Mouse (Mus musculus) stomach, embryonic 14.5 days (tissue): ENCODE measurements around the gene Man2b1. TPM values are rescaled to one million over a fixed set of nuclear protein-coding genes. Genes with fewer than 3 reads are reported as not detected.
"Not testable (repeated sequence)": the region's sequence is repeated elsewhere in the genome, so short reads cannot be mapped to it uniquely, and the experiment has no call there.

Experiments
- ATAC-seq: fragments of 200-750 bp; cut with Nextera tagmentation; 2 replicates; pipeline ENCODE4 v1.8.0; 2017; ENCODE audit warnings: low read depth, moderate TSS enrichment; ENCODE audit not compliant: insufficient number of reproducible peaks, insufficient read depth, low FRiP score
- H3K27ac ChIP-seq: fragments of 300-500 bp; sonication (generic); 2 replicates; pipeline ENCODE4 v1.5.1; 2014; ENCODE audit warnings: mild to moderate bottlenecking, low read length, moderate library complexity, mixed read lengths
- H3K27me3 ChIP-seq: fragments of 300-500 bp; sonication (generic); 2 replicates; pipeline ENCODE4 v1.6.1; 2014; ENCODE audit warnings: low read length, control low read depth, mixed read lengths; ENCODE audit not compliant: control insufficient read depth, insufficient read depth
- H3K36me3 ChIP-seq: fragments of 300-500 bp; sonication (generic); 2 replicates; pipeline ENCODE4 v1.6.1; 2014; ENCODE audit warnings: mild to moderate bottlenecking, control low read depth, low read length, moderate library complexity, mixed read lengths; ENCODE audit not compliant: control insufficient read depth, insufficient read depth
- H3K4me1 ChIP-seq: fragments of 300-500 bp; sonication (generic); 2 replicates; pipeline ENCODE4 v1.6.1; 2014; ENCODE audit warnings: low read length, control low read depth, mixed read lengths; ENCODE audit not compliant: control insufficient read depth, insufficient read depth
- H3K4me2 ChIP-seq: fragments of 300-500 bp; sonication (generic); replicated peaks from 2 replicates; pipeline ENCODE4 v1.6.1; 2014; ENCODE audit warnings: low read depth, low read length, control low read depth
- H3K4me3 ChIP-seq: fragments of 300-500 bp; sonication (generic); 2 replicates; pipeline ENCODE4 v1.5.1; 2014; ENCODE audit warnings: low read depth, low read length, control low read depth
- H3K9ac ChIP-seq: fragments of 300-500 bp; sonication (generic); replicated peaks from 2 replicates; pipeline ENCODE4 v1.6.1; 2014; ENCODE audit warnings: low read depth, mild to moderate bottlenecking, control low read depth, low read length, moderate library complexity, mixed read lengths
- H3K9me3 ChIP-seq: fragments of 300-500 bp; sonication (generic); 2 replicates; pipeline ENCODE4 v1.6.1; 2016; ENCODE audit warnings: low read depth, low read length, control low read depth; ENCODE audit not compliant: control insufficient read depth
- WGBS: fragments of 180-500 bp; shearing (Covaris S2); extraction: QIAGEN DNeasy Blood & Tissue Kit; methylation state at CpG from one replicate; pipeline ENCODE4 v1.1.7; 2014; 5-methylcytosine and 5-hydroxymethylcytosine counted together
- polyA plus RNA-seq: library from polyadenylated mRNA; unstranded; fragments of >200 nt; fragmentation: Nextera tagmentation; extraction: Ambion mirVana; gene quantifications from 2 replicates; pipeline ENCODE4 v1.2.1, GENCODE M21; 2014

The Man2b1 gene
- polyA plus RNA-seq, 1 experiment from 2014 or later = 41.5 TPM

- peak overlapping the region; percentile 82 for H3K4me3 ChIP-seq
- H3K36me3 ChIP-seq = peaks cover 24% of the 10 kb centered on the region
- peak overlapping the region; percentile 96 for H3K4me2 ChIP-seq
- no peaks in the 10 kb centered on the region for H3K27me3 ChIP-seq
- H3K4me1 ChIP-seq = peaks cover 15% of the 10 kb centered on the region
- no peak for ATAC-seq
- H3K9ac ChIP-seq = peak overlapping the region; percentile 81
- H3K9me3 ChIP-seq = no peaks in the 10 kb centered on the region
- no peak overlapping the region for H3K27ac ChIP-seq
- WGBS = under 1% methylated on average over 25 of the region's 25 CpGs
Measured at GRCm38 (mm10) chr8:85080214-85080531, 2.9 kb upstream of the Man2b1 start.

GRCm38 (mm10) chr8:85080532-85081215, 2.4 kb upstream of the Man2b1 start, which contains the start of gene Wdr83os:
Gene Wdr83os, plus strand, starts transcription at chr8:85080740.
- under 1% methylated on average over 30 of the region's 30 CpGs for WGBS
- Histone ChIP-seq H3K4me2 (peak within 1 kb of the TSS; percentile 96), H3K27ac (peak within 1 kb of the TSS; percentile 72; the same call in 1 of the 2 replicates), H3K4me3 (peak within 1 kb of the TSS; percentile 82), H3K4me1 (peaks cover 15% of the 10 kb centered on the region), H3K9ac (peak within 1 kb of the TSS; percentile 81), H3K36me3 (peaks cover 24% of the 10 kb centered on the region), H3K27me3 (no peaks in the 10 kb centered on the region), H3K9me3 (no peaks in the 10 kb centered on the region)
- 0 out of 2 replicates have a peak, but pooled peaks have one; percentile 2 for ATAC-seq

DNA sequence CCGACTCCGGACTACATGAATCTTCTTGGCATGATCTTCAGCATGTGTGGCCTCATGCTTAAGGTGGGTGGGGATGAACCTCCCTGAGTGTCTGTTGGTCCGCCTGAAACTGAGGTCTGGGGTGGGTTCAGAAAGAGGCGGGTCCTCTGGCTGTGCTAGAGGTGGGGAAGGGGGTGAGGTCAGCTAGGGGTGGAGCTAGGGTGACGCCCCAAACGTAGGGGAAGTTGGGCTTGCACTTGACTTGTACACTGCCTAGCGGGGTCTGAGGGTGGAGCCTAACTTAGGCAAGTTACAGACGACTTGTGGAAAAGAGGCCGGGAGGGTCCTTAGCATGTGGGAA, 1.9 kb upstream of the Man2b1 start, which contains the start of gene Wdr83:
Gene Wdr83, minus strand, starts transcription at position 91 of the 340 bp plus-strand sequence.
- Histone ChIP-seq H3K9ac (peak within 1 kb of the TSS; percentile 81), H3K9me3 (no peaks in the 10 kb centered on the region), H3K27me3 (no peaks in the 10 kb centered on the region), H3K27ac (peak within 1 kb of the TSS; percentile 72; the same call in 1 of the 2 replicates), H3K4me3 (peak within 1 kb of the TSS; percentile 82), H3K4me1 (peaks cover 15% of the 10 kb centered on the region), H3K36me3 (peaks cover 20% of the 10 kb centered on the region), H3K4me2 (peak within 1 kb of the TSS; percentile 96)
- ATAC-seq = peak; percentile 57
- WGBS = 2% methylated on average over 9 of the region's 9 CpGs

- ATAC-seq, H3K9ac ChIP-seq, H3K9me3 ChIP-seq, H3K4me3 ChIP-seq, H3K4me2 ChIP-seq, H3K27ac ChIP-seq, H3K27me3 ChIP-seq: not testable (repeated sequence)
- peaks cover 13% of the 10 kb centered on the region for H3K36me3 ChIP-seq
- 85% methylated on average over 4 of the region's 4 CpGs for WGBS
- peaks cover 15% of the 10 kb centered on the region for H3K4me1 ChIP-seq
Measured at GRCm38 (mm10) chr8:85082169-85082568, 901 bp upstream of the Man2b1 start.

GRCm38 (mm10) chr8:85084633-85085032, 1.6 kb downstream of the Man2b1 start:
- H3K9ac ChIP-seq = no peak overlapping the region
- H3K27me3 ChIP-seq = no peaks in the 10 kb centered on the region
- no peaks in the 10 kb centered on the region for H3K9me3 ChIP-seq
- H3K4me3 ChIP-seq = no peak overlapping the region
- ATAC-seq = no peak
- H3K36me3 ChIP-seq = peaks cover 14% of the 10 kb centered on the region
- WGBS = 85% methylated on average over 8 of the region's 8 CpGs
- H3K4me2 ChIP-seq = peak overlapping the region; percentile 85; the same call in 1 of the 2 replicates
- H3K27ac ChIP-seq = no peak overlapping the region
- peaks cover 13% of the 10 kb centered on the region for H3K4me1 ChIP-seq

GRCm38 (mm10) chr8:85086238-85086637, 3.2 kb downstream of the Man2b1 start:
- no peak overlapping the region for H3K9ac ChIP-seq
- WGBS = 80% methylated on average over 3 of the region's 3 CpGs
- H3K27ac ChIP-seq = no peak overlapping the region
- no peaks in the 10 kb centered on the region for H3K27me3 ChIP-seq
- peaks cover 14% of the 10 kb centered on the region for H3K36me3 ChIP-seq
- H3K9me3 ChIP-seq = no peaks in the 10 kb centered on the region
- H3K4me1 ChIP-seq = peaks cover 10% of the 10 kb centered on the region
- ATAC-seq = no peak
- H3K4me2 ChIP-seq = no peak overlapping the region
- H3K4me3 ChIP-seq = no peak overlapping the region

DNA sequence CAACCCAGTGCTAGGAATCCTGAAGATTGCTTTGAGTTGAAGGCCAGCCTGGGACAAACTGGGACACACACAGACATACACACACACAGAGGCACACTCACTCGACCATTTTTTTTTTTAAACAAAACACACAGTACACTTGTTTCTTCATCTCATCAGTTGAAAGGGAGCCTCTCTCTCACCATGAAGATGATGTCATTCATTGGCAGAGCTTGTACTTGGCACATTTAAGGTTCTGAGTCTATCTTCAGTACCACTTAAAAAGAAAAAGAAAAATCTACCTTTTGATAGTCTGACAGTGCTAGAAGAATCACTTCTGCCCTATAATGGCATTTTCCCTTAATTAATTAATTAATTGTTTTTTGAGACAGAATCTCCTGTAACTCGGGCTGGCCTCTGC, 5.7 kb downstream of the Man2b1 start:
- Histone ChIP-seq H3K4me3 (no peak overlapping the region), H3K4me2 (no peak overlapping the region), H3K36me3 (peaks cover 15% of the 10 kb centered on the region), H3K9ac (no peak overlapping the region), H3K9me3 (no peaks in the 10 kb centered on the region), H3K27me3 (no peaks in the 10 kb centered on the region), H3K4me1 (peaks cover 4% of the 10 kb centered on the region; the same call in 1 of the 2 replicates), H3K27ac (no peak overlapping the region)
- no peak for ATAC-seq
- WGBS = 73% methylated on average over 2 of the region's 2 CpGs

- no peak overlapping the region for H3K4me3 ChIP-seq
- WGBS = 85% methylated on average over 11 of the region's 11 CpGs
- H3K36me3 ChIP-seq = peaks cover 17% of the 10 kb centered on the region
- H3K4me1 ChIP-seq = no peaks in the 10 kb centered on the region
- no peak overlapping the region for H3K9ac ChIP-seq
- no peak overlapping the region for H3K4me2 ChIP-seq
- H3K9me3 ChIP-seq = no peaks in the 10 kb centered on the region
- ATAC-seq = no peak
- H3K27ac ChIP-seq = no peak overlapping the region
- no peaks in the 10 kb centered on the region for H3K27me3 ChIP-seq
Measured at GRCm38 (mm10) chr8:85090856-85091255, 7.8 kb downstream of the Man2b1 start.
